Mouse (Mus musculus): ENCODE results near the gene Smcp.
A peak's percentile ranks its signal among the peaks of the same experiment; 100 is the strongest.

Smcp gene

DNA sequence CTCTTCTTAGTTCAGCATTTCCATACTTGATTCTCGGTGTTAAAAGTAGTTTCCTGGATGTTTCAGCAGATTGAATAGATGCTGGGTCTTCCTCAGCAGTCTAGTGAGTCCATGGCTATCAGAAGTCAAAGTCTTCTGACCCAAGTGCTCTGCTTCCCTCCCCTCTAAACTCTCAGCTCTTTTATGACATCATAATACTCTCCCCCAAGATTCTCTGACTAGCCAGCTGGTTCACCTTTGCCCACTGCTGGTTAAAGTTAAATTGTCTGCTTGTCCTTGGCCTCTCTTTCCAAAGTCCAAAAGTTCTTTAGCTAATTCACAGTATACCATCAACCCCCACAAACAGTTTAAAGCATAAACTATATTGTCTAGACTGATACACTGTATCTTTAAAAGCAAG, at the start of gene Smcp:
Gene Smcp, minus strand, starts transcription at position 140 of the 400 bp plus-strand sequence.
- DNase-seq: no peak

GRCm38 (mm10) chr3:92638653-92638991, 49.8 kb upstream of the Smcp start:
- DNase-seq: no peak

GRCm38 (mm10) chr3:92637745-92638652, 49.2 kb upstream of the Smcp start:
- DNase-seq: no peak

GRCm38 (mm10) chr3:92621560-92621959, 32.8 kb upstream of the Smcp start, which contains the start of gene Lce6a:
Gene Lce6a (minus strand): TSS chr3:92621660.
- no peak for DNase-seq

- DNase-seq: no peak
Measured at GRCm38 (mm10) chr3:92609804-92610203, 21.0 kb upstream of the Smcp start.

- DNase-seq: no peak
Measured at GRCm38 (mm10) chr3:92607392-92607791, 18.6 kb upstream of the Smcp start, which contains the start of gene 2210017I01Rik. Gene 2210017I01Rik (minus strand): TSS chr3:92607492.

DNA sequence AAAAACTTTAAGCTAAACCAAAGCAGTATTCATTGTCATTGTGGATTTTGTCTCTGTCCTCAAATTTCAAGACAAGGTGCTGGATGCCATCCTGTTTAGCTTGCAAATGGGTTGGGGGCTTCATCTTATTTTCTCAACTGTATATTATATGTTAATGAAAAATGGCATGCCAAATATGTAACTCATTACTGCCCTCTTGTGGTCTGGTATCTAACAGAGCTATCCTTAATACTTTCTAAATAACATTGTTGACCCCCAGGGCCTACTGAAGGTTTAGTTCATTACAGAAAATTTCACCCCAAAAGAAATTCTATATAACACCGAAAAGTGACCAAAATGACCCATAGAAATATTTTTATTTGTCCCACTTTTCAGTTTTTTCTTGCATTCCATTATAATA, 13.4 kb upstream of the Smcp start:
- peak; percentile 12 for DNase-seq

DNA sequence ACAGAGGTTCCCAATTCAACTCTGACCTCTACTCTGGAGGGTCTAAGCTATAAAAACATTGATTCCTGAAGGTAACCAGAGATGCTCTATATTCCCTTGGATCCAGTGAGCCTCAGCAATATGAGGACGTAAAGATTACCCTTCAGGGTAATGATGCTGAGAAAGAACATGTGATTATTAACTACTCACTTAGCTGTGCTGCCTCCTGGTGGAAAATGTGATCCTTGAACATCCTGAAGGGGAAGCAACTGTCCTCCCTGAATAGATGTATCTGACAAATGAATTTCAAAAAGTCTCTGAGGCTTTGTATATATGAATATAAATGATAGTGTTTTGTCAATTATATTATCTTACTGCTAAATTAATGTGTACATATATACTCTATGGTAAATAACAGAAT, 11.7 kb upstream of the Smcp start:
- no peak for DNase-seq

DNA sequence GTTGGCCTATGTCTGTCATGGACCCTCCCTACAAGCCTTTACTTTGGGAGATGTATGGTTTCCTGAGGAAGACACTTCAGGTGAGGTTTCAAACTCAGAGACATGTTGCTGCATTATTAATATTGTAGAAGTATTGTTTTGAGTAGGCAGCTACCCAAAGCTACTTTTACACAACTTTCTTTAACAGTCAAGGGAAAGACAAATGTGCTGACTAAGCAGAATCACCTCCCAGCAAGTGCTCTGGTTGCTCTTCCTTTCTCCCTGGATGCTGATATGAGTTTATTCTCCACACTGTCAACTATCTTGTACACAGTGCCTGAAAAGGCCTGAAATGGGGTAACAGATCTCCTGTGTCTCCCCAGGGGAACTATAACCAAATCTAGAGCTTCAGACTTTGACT, 11.2 kb upstream of the Smcp start:
- no peak for DNase-seq

- DNase-seq: no peak
Measured at GRCm38 (mm10) chr3:92598429-92598828, 9.6 kb upstream of the Smcp start.

DNA sequence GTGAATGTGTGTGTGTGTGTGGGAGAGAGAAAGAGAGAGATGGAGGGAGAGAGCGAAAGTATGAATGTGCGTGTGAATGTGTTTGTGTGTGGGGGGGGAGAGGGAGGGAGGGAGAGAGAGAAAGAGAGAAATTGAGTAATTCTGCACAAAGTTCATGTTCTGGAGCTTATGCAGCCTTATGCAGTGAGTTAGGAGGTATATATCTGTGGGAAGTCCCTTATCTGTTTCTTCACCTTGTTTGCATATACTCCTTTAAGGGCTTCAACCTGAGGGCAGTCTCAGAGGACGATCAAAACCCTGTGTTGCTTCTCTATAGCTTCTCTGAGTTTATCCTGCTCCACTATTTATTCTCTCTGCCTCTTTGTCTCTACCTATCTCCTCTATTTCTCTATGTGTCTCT, 1.6 kb downstream of the Smcp start:
- DNase-seq: no peak

- no peak for DNase-seq
Measured at GRCm38 (mm10) chr3:92585055-92585454, 3.7 kb downstream of the Smcp start.

DNA sequence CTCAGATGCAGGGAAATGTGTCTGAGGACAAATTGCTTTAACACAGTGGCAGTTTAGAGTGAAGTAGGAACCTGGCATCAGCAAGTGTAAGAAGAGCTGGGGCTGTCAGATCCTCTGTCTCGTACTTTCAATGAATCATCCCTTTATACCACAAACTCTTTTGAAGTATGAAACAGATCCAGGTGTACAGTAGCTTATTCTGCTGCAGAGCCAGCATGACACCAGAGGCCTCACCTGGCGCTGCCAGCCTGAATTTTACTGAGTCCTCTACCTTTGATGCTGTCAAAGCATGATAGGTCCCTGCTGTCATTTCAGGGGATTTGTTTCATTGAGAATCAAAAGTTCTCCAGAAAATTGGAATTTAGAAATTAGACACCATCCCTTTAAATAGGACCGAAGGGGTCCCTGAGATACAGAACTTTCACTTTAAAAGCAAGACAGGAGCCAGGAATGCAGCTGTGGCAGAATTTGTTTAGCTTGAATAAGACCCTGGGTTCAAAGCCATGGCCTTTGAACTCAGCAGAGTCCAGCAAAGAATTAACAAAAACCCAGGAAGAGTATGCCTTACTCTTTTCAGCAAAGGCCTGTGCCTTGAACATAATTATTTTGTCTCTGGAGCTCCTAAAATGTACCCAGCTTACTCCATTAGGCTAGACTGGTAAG, 5.5 kb downstream of the Smcp start:
- DNase-seq: no peak

DNA sequence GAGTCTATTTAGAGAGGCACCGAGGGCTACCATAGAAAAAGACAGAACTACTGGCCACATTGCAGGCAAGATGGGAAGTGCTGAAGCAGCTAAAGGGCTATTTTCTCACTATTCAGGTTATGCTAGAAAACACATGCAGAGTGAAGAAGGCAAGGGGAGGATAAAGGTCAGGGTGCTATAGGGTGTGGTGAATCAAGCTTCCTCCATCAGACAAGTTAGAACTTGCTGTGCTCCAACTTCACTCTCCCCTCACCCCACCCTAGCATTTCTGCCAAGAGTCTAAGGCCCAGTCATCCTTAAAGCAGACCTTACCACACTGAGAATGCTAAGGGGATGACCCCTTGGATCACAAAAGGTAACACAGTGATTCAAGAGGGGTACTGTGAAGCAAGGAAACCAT, 9.3 kb downstream of the Smcp start:
- no peak for DNase-seq

- peak; percentile 17 for DNase-seq
Measured at GRCm38 (mm10) chr3:92578652-92579413, 10.0 kb downstream of the Smcp start.

DNA sequence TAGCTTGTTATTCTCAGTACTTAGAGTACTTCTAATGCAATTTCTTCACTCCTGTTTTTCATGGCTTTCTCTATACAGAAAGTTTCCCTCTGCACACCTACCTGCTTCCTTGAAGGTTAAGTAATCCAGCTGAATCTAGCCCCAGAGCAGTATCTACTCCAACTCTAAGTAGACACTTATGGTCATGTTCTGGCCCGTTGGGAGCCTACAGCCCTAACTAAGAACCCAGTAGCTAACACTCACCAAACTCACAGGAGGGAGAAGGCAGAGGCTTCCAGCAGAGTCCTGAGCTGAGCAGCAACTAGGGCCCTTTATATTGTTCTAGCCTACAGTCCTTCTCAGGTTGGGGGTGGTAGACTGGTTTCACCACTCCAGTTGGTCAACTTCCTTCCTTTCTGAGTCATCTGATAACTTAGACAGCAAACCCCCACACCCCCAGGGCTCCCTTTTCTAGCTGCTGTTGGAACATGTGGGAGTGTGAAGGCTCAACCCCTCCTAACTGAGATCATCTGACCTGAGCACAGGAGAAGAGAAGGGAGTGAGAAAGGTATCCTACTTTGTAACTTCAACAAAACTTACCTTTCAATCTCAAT, 15.3 kb downstream of the Smcp start, which contains the start of gene Ivl:
Gene Ivl, minus strand, starts transcription at position 287 of the 593 bp plus-strand sequence.
- no peak for DNase-seq

- no peak for DNase-seq
Measured at GRCm38 (mm10) chr3:92572514-92573155, 16.2 kb downstream of the Smcp start.

DNA sequence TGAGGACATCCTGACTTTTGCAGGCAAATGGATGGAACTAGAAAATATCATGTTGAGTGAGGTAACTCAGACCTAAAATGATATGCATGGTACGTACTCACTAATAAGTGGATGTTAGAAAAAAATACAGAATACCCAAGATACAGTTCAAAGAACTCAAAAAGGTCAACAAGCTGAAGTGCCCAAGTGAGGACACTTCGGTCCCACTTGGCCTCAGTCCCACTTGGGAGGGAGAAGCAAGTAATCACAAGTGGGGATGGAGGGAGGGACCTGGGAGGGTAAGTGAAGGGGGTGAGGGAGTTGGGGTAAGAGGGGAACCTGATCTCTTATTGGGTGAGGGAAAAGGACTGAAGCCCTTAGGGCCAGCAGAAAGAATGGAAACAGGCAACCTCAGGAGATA, 20.0 kb downstream of the Smcp start:
- no peak for DNase-seq

- no peak for DNase-seq
Measured at GRCm38 (mm10) chr3:92565418-92565817, 23.4 kb downstream of the Smcp start.

DNA sequence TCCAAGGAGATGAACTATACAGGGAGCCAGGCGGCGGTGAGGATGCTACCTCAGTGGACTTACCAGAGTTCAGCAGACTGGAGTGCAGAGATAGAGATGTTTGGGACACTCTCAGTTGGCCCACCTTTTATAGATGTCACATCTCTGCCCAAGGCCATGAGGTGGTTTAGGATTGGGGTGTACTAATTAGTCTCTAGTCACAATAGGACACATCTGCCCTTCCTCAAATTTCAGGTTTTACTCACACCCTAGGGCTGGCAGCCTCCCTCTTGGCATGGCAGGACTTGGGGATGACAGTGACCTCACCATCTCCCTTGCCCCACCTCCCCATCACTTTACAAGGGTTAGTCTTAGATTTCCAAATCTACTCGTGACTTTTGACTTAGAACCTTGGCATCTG, 54.4 kb downstream of the Smcp start, which contains the start of gene 2310046K23Rik:
Gene 2310046K23Rik, minus strand, starts transcription at position 101 of the 400 bp plus-strand sequence.
- no peak for DNase-seq

Measured in retina, postnatal 1 day (tissue).